Mouse (Mus musculus) liver, embryonic 16.5 days (tissue): Measurements from ENCODE around the gene Slc15a4. TPM values are rescaled to one million over a fixed set of nuclear protein-coding genes. Genes with fewer than 3 reads are reported as not detected.

Source experiments
- ATAC-seq: fragments of 200-750 bp; cut with Nextera tagmentation; 2 replicates; pipeline ENCODE4 v1.8.0; 2017; ENCODE audit warnings: low read depth, mild to moderate bottlenecking, moderate number of reproducible peaks, moderate library complexity
- H3K27ac ChIP-seq: fragments of 300-500 bp; sonication (generic); 2 replicates; pipeline ENCODE4 v1.5.1; 2014; ENCODE audit warnings: mild to moderate bottlenecking, low read length
- H3K27me3 ChIP-seq: fragments of 300-500 bp; sonication (generic); 2 replicates; pipeline ENCODE4 v1.6.1; 2014; ENCODE audit warnings: low read depth, low read length, mixed read lengths; ENCODE audit not compliant: control insufficient read depth, insufficient read depth
- H3K36me3 ChIP-seq: fragments of 300-500 bp; sonication (generic); 2 replicates; pipeline ENCODE4 v1.6.1; 2014; ENCODE audit warnings: mild to moderate bottlenecking; ENCODE audit not compliant: control insufficient read depth, insufficient read depth
- H3K4me1 ChIP-seq: fragments of 300-500 bp; sonication (generic); 2 replicates; pipeline ENCODE4 v1.6.1; 2014; ENCODE audit warnings: low read depth, low read length, mixed read lengths; ENCODE audit not compliant: control insufficient read depth
- H3K4me2 ChIP-seq: fragments of 300-500 bp; sonication (generic); 2 replicates; pipeline ENCODE4 v1.6.1; 2014; ENCODE audit warnings: low read depth, low read length, mixed read lengths
- H3K4me3 ChIP-seq: fragments of 300-500 bp; sonication (generic); 2 replicates; pipeline ENCODE4 v1.5.1; 2014; ENCODE audit warnings: low read depth, mild to moderate bottlenecking, low read length
- H3K9ac ChIP-seq: fragments of 300-500 bp; sonication (generic); 2 replicates; pipeline ENCODE4 v1.6.1; 2014; ENCODE audit warnings: low read depth, low read length
- H3K9me3 ChIP-seq: fragments of 300-500 bp; sonication (generic); replicated peaks from 2 replicates; pipeline ENCODE4 v1.6.1; 2016; ENCODE audit warnings: low read length; ENCODE audit not compliant: control insufficient read depth
- WGBS: fragments of 180-500 bp; shearing (Covaris S2); extraction: QIAGEN DNeasy Blood & Tissue Kit; methylation state at CpG from one replicate; pipeline ENCODE4 v1.1.7; 2014; ENCODE audit not compliant: insufficient replicate concordance; 5-methylcytosine and 5-hydroxymethylcytosine counted together
- polyA plus RNA-seq: library from polyadenylated mRNA; unstranded; fragments of >200 nt; fragmentation: Nextera tagmentation; extraction: Ambion mirVana; gene quantifications from 2 replicates; pipeline ENCODE4 v1.2.1, GENCODE M21; 2015

Slc15a4 gene
- polyA plus RNA-seq, 1 experiment from 2014 or later, result 10.7 TPM

DNA sequence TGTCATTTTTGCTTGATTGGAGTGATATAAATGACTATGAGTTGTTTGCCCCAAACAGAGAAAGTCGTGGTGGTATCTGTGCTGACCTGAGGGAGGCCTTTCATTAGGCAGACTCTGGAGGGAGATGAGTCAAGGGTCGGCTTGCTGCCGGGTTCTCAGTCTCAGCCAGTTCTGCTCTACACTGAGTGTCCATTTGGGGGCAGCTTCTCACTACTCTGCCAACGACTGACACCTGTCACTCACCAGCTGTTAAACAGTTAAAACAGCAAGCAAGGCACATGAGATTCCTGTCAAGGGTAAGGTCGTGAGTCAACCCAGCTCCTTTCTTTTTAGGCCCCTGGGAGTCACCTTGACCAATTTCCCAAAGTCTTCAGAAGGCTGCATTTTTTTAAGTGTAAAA lies 40.3 kb downstream of the Slc15a4 start:
- WGBS, result 61% methylated on average over 5 of the region's 5 CpGs
- Histone ChIP-seq H3K9me3 (no peaks in the 10 kb centered on the region), H3K4me1 (no peaks in the 10 kb centered on the region)

DNA sequence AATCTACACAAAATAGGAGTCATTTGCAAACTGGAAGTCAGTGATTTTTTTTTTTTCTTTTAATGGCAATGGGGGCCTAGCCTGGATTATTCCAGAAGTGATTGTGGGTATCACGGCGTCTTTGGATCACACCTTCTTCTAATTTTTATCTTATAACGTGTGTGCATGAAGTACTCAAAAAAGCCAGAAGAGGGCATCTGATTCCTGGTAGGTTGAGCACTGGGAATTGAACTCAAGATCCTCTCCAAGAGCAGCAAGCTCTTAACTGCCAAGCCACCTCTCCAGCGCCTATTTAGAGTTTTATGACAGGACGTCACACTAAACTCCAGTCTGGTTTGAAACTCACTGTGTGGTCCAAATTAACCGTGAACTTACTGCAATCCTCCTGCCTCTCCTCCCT lies 44.8 kb downstream of the Slc15a4 start:
- H3K4me1 ChIP-seq, result no peaks in the 10 kb centered on the region
- no peak overlapping the region for H3K27ac ChIP-seq
- H3K9me3 ChIP-seq, result no peaks in the 10 kb centered on the region
- H3K27me3 ChIP-seq, result no peaks in the 10 kb centered on the region
- H3K4me3 ChIP-seq, result no peak overlapping the region
- no peak overlapping the region for H3K4me2 ChIP-seq
- 46% methylated on average over 6 of the region's 6 CpGs for WGBS
- H3K36me3 ChIP-seq, result no peaks in the 10 kb centered on the region; the same call in 1 of the 2 replicates
- H3K9ac ChIP-seq, result no peak overlapping the region
- no peak for ATAC-seq

More for the DNA sequence above, 40.3 kb downstream of the Slc15a4 start:
- Histone ChIP-seq H3K36me3 (peaks cover 8% of the 10 kb centered on the region), H3K27ac (no peak overlapping the region), H3K4me3 (no peak overlapping the region), H3K27me3 (no peaks in the 10 kb centered on the region), H3K9ac (no peak overlapping the region), H3K4me2 (no peak overlapping the region)
- no peak for ATAC-seq

DNA sequence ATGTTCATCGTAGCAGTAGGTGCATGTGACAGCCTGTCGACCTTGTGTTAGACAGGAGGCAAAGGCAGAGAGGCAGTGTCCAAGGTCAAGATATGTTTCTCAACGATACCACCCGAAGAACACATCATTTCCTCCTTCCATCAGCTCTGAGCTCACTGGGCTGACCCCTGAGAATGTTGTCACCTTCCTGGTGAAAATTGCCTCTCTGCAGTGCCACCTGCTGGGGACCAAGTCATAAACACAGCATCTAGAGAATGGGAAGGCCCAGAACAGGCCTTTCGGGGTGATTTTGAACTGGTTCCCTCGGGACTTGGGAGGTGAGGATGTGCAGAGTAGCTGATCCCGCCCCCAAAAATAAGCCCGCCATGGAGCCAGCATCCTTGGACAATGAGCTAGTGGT lies 49.0 kb downstream of the Slc15a4 start:
- Histone ChIP-seq H3K4me2 (no peak overlapping the region), H3K9ac (no peak overlapping the region), H3K27me3 (no peaks in the 10 kb centered on the region), H3K9me3 (no peaks in the 10 kb centered on the region), H3K27ac (no peak overlapping the region), H3K4me1 (no peaks in the 10 kb centered on the region), H3K4me3 (no peak overlapping the region), H3K36me3 (no peaks in the 10 kb centered on the region)
- ATAC-seq, result no peak
- 59% methylated on average over 8 of the region's 8 CpGs for WGBS

DNA sequence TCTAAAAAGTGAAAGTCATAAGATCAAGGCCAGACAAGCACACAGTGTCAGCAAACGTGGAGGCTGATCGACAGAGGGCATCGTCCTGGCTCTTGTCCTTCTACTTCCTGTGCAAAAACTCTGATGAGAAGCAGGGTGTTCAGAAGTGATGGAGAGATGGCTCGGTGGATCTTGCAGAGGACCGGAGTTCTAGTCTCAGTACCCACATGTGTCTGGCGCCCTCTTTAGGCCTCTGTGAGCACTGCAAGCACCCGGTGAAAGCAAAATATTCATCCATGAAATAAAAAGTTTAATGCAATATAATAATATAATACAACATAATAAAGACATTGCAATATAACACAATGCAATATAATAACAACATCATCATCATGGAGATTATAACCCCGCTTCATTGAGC lies 55.3 kb downstream of the Slc15a4 start:
- Histone ChIP-seq H3K36me3 (no peaks in the 10 kb centered on the region), H3K4me3 (no peak overlapping the region), H3K4me2 (no peak overlapping the region), H3K27ac (no peak overlapping the region), H3K27me3 (no peaks in the 10 kb centered on the region), H3K9ac (no peak overlapping the region), H3K4me1 (no peaks in the 10 kb centered on the region), H3K9me3 (no peaks in the 10 kb centered on the region)
- ATAC-seq, result no peak
- 41% methylated on average over 8 of the region's 8 CpGs for WGBS

DNA sequence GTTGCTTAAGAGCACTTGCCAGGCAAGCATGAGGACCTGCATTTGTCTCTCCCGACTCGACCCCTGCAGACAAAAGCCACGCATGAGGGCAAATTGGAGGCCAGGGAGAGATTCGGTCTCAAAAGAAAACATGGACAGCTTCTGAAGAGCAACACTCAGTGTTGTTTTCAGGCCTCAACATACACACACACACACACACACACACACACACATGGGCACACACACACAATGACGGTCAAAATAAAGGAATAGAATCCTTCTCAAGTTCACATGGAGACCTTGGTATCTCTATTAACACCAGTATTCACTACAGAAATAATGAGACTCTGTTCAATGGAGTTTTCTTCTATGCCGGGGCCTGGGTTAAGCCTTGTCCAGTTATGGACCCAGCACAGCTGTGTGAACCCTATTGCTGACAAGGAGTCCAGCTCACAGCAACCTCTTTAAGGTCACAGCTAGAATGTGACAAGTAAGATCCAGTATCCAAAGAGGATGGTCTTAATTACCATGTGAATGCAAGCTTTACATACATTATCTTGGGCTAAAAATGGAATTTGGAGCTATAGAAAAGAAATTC lies 65.4 kb downstream of the Slc15a4 start:
- Histone ChIP-seq H3K27me3 (no peaks in the 10 kb centered on the region), H3K4me2 (no peak overlapping the region), H3K9me3 (no peaks in the 10 kb centered on the region), H3K36me3 (no peaks in the 10 kb centered on the region), H3K4me1 (no peaks in the 10 kb centered on the region), H3K9ac (no peak overlapping the region), H3K27ac (no peak overlapping the region), H3K4me3 (no peak overlapping the region)
- WGBS, result 68% methylated on average over 6 of the region's 6 CpGs
- ATAC-seq, result no peak

DNA sequence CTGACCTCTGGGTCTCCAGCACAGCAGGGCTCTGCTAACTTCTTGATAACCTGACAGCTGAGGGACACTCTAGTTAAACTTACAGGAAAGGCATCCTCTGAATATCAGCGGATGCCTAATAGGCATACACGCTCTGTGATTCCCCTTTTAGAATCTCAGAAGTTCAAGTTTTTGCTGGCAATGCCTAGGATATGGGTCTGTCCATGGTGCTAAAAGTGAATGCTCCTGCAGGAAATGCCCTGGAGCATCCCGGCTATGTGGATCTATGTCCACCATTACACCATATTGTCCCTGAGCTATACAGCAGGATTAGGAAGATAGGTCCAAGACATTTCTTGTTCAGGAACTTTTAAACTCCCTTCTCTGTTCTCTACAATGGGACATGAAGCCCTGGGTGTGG lies 71.6 kb downstream of the Slc15a4 start:
- Histone ChIP-seq H3K4me1 (no peaks in the 10 kb centered on the region), H3K9ac (no peak overlapping the region), H3K27me3 (no peaks in the 10 kb centered on the region), H3K9me3 (no peaks in the 10 kb centered on the region), H3K36me3 (no peaks in the 10 kb centered on the region), H3K4me2 (no peak overlapping the region), H3K4me3 (no peak overlapping the region), H3K27ac (no peak overlapping the region)
- WGBS, result 67% methylated on average over 3 of the region's 3 CpGs
- no peak for ATAC-seq

- H3K4me1 ChIP-seq, result no peaks in the 10 kb centered on the region
- no peaks in the 10 kb centered on the region for H3K27me3 ChIP-seq
- H3K27ac ChIP-seq, result no peak overlapping the region
- no peak overlapping the region for H3K4me3 ChIP-seq
- WGBS, result 47% methylated on average over 2 of the region's 2 CpGs
- ATAC-seq, result no peak
- H3K4me2 ChIP-seq, result no peak overlapping the region
- H3K9me3 ChIP-seq, result no peaks in the 10 kb centered on the region
- H3K36me3 ChIP-seq, result no peaks in the 10 kb centered on the region
- H3K9ac ChIP-seq, result no peak overlapping the region
Observed at GRCm38 (mm10) chr5:127548136-127548535, 84.6 kb downstream of the Slc15a4 start.

DNA sequence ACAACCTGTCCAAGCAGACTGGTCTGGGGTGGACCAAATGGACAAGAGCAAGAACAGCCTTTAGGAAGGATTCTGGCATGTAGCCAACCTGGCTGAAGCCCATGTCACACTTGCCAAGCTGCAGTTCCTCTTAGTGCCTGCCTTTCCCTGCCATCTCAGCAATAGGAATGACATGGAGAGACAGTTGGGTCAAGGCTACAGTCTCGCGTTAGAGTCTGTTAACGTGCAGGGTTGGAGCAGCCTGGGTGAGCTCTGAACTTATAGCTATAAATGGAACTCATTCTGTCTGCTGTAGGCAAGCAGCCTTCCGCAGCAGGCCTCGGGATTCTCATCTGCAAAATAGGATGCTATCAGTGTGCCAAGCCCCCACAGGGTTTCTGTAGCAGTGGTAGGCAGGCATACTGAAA lies 86.1 kb downstream of the Slc15a4 start:
- Histone ChIP-seq H3K4me2 (no peak overlapping the region), H3K9ac (no peak overlapping the region), H3K27me3 (no peaks in the 10 kb centered on the region), H3K27ac (no peak overlapping the region), H3K36me3 (no peaks in the 10 kb centered on the region), H3K4me3 (no peak overlapping the region), H3K9me3 (no peaks in the 10 kb centered on the region), H3K4me1 (no peaks in the 10 kb centered on the region)
- 70% methylated on average over 5 of the region's 5 CpGs for WGBS
- ATAC-seq, result no peak
